Mouse (Mus musculus): ENCODE results near the gene Cfap46. TPM values are rescaled to one million over a fixed set of nuclear protein-coding genes. Genes with fewer than 3 reads are reported as not detected.

The Cfap46 gene
- polyA plus RNA-seq (2012; rRNA removed) (0.31 and 0.44 TPM in 2 replicates), polyA plus RNA-seq (2014; fragmentation: Nextera tagmentation; extraction: Ambion mirVana) (0.17 and 0.19 TPM in 2 replicates)

DNA sequence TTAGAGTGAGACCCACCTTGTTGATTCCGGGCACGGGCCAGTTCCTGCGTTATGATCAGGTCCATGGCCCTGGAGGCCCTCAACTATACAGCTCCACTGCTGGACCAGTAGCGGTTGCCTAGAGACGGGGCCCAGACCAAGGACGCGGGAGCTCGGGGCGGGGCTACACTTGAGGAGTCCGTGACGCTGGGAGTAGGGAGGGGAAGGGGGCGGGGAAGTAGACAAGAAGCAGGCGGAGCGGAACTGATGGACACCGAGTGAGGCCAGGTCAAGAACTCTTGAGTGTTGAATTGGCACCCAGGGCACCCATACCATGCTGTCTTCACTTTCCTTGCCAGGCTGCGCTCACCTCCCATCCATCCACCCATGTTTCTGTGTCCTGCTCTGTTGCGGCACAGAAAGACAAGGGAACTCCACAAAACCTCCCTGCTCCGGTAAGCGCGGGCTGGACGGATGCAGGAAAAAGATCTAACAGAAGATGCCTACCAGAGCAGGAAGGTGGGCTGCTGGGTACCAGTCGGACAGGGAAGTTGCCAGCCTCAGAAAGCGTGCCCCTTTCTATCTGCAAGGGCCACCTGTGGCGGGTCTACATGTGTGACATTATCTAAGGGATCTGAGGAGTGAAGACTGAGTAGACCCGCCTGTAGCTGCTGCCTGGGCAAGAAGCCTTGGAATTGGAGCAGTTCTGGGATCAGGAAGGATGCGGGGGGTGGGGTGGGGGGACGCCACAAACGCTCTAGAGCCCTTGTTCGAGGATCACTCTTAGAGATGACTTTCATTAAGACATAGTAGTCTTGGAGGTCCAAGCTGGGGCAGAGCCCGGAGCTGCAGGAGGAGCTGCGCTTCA is at the start of gene Cfap46:
TSS of gene Cfap46 (minus strand) at position 112 of the 847 bp plus-strand sequence.
- ATAC-seq (ENCODE audit: low FRiP score, low read depth) (peak; percentile 86), DNase-seq (ENCODE audit: low spot score) (peak; percentile 80)
- H3K4me1 ChIP-seq (ENCODE audit: control insufficient read depth, insufficient read depth, low read length): no peaks in the 10 kb centered on the region
- peak within 1 kb of the TSS; percentile 53 for H3K4me3 ChIP-seq (replicated peaks; ENCODE audit: low read length)
- H3K4me2 ChIP-seq (replicated peaks; ENCODE audit: low read depth, low read length, severe bottlenecking): peak within 1 kb of the TSS; percentile 92
- no peak within 1 kb of the TSS for H3K27ac ChIP-seq (replicated peaks; ENCODE audit: low read depth, low read length)
- WGBS: under 1% methylated on average over 31 of the region's 31 CpGs
- TF ChIP-seq POLR2A (IDR thresholded peaks at IDR 0.05; ENCODE audit: borderline replicate concordance, extremely low read depth, insufficient read depth, insufficient read length): no peak
- H3K9ac ChIP-seq (ENCODE audit: low read depth, low read length, severe bottlenecking): peak within 1 kb of the TSS; percentile 56
- no peaks in the 10 kb centered on the region for H3K36me3 ChIP-seq (ENCODE audit: control insufficient read depth, insufficient read depth, low read length)
- no peaks in the 10 kb centered on the region for H3K9me3 ChIP-seq (ENCODE audit: control insufficient read depth, low read length)
- H3K27me3 ChIP-seq (ENCODE audit: control insufficient read depth, insufficient read depth, low read length): no peaks in the 10 kb centered on the region

DNA sequence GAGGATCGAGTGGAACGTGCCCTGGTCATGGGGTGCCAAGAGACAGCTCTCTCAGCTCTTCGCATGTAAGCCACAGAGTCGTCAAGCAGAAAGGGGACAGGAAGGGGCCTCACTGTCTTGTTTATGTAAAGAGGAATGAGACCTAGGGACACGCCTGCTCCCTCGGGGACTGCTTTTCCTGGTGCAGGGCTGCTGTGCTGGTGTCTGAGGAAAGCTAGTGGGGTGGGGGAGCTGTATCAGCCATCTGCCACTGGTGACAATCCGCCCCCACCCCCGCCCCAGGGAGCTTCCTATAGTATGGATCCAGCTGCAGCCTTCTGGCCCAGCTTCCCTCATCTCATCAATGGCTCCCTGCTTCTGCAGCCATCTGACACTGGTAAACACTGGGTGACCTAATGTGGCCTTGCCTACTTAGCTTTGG is 47.7 kb upstream of the Cfap46 start:
- Histone ChIP-seq H3K9ac (ENCODE audit: low read depth, low read length, severe bottlenecking) (no peak overlapping the region), H3K9me3 (ENCODE audit: control insufficient read depth, low read length) (no peaks in the 10 kb centered on the region), H3K4me2 (replicated peaks; ENCODE audit: low read depth, low read length, severe bottlenecking) (no peak overlapping the region), H3K27me3 (ENCODE audit: control insufficient read depth, insufficient read depth, low read length) (no peaks in the 10 kb centered on the region), H3K36me3 (ENCODE audit: control insufficient read depth, insufficient read depth, low read length) (no peaks in the 10 kb centered on the region), H3K4me3 (replicated peaks; ENCODE audit: low read length) (no peak overlapping the region), H3K27ac (replicated peaks; ENCODE audit: low read depth, low read length) (no peak overlapping the region), H3K4me1 (ENCODE audit: control insufficient read depth, insufficient read depth, low read length) (no peaks in the 10 kb centered on the region)
- DNase-seq (ENCODE audit: low spot score): no peak
- ATAC-seq (ENCODE audit: low FRiP score, low read depth): no peak
- 33% methylated on average over 8 of the region's 8 CpGs for WGBS
- no peak for TF ChIP-seq POLR2A (IDR thresholded peaks at IDR 0.05; ENCODE audit: borderline replicate concordance, extremely low read depth, insufficient read depth, insufficient read length)

DNA sequence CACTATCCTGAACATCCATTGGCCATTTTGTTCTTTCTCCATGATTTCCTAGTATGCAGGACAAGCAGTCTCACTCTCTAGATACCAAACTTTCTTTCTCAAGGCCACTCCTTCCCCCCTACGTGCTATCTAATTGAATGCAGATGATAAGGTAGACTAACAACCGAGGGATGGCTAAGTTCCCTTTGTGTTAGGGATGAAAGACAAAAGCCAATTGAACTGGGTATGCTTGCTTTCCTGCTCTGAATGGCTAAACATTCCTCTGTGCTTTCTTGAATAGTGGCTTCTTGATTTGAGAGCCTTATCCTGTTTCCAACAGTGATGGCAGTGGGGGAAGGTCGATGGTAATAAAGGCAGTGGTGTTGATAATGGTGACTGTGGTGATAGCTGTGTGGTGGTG is 43.5 kb upstream of the Cfap46 start:
- Histone ChIP-seq H3K9ac (ENCODE audit: low read depth, low read length, severe bottlenecking) (no peak overlapping the region), H3K4me3 (replicated peaks; ENCODE audit: low read length) (no peak overlapping the region), H3K36me3 (ENCODE audit: control insufficient read depth, insufficient read depth, low read length) (no peaks in the 10 kb centered on the region), H3K4me2 (replicated peaks; ENCODE audit: low read depth, low read length, severe bottlenecking) (no peak overlapping the region), H3K9me3 (ENCODE audit: control insufficient read depth, low read length) (no peaks in the 10 kb centered on the region), H3K27me3 (ENCODE audit: control insufficient read depth, insufficient read depth, low read length) (no peaks in the 10 kb centered on the region), H3K27ac (replicated peaks; ENCODE audit: low read depth, low read length) (no peak overlapping the region), H3K4me1 (ENCODE audit: control insufficient read depth, insufficient read depth, low read length) (no peaks in the 10 kb centered on the region)
- TF ChIP-seq POLR2A (IDR thresholded peaks at IDR 0.05; ENCODE audit: borderline replicate concordance, extremely low read depth, insufficient read depth, insufficient read length): no peak
- WGBS: 43% methylated on average over 3 of the region's 3 CpGs
- ATAC-seq (ENCODE audit: low FRiP score, low read depth) (no peak), DNase-seq (ENCODE audit: low spot score) (no peak)

GRCm38 (mm10) chr7:139725641-139726040 is 42.0 kb upstream of the Cfap46 start:
- H3K4me1 ChIP-seq (ENCODE audit: control insufficient read depth, insufficient read depth, low read length): no peaks in the 10 kb centered on the region
- WGBS: 26% methylated on average over 1 of the region's 1 CpGs
- H3K36me3 ChIP-seq (ENCODE audit: control insufficient read depth, insufficient read depth, low read length): no peaks in the 10 kb centered on the region
- no peak overlapping the region for H3K4me2 ChIP-seq (replicated peaks; ENCODE audit: low read depth, low read length, severe bottlenecking)
- DNase-seq (ENCODE audit: low spot score) (no peak), ATAC-seq (ENCODE audit: low FRiP score, low read depth) (no peak)
- H3K9ac ChIP-seq (ENCODE audit: low read depth, low read length, severe bottlenecking): no peak overlapping the region
- H3K9me3 ChIP-seq (ENCODE audit: control insufficient read depth, low read length): no peaks in the 10 kb centered on the region
- TF ChIP-seq POLR2A (IDR thresholded peaks at IDR 0.05; ENCODE audit: borderline replicate concordance, extremely low read depth, insufficient read depth, insufficient read length): no peak
- no peaks in the 10 kb centered on the region for H3K27me3 ChIP-seq (ENCODE audit: control insufficient read depth, insufficient read depth, low read length)
- H3K27ac ChIP-seq (replicated peaks; ENCODE audit: low read depth, low read length): no peak overlapping the region
- H3K4me3 ChIP-seq (replicated peaks; ENCODE audit: low read length): no peak overlapping the region

GRCm38 (mm10) chr7:139723986-139724385 is 40.4 kb upstream of the Cfap46 start:
- TF ChIP-seq POLR2A (IDR thresholded peaks at IDR 0.05; ENCODE audit: borderline replicate concordance, extremely low read depth, insufficient read depth, insufficient read length): no peak
- Histone ChIP-seq H3K36me3 (ENCODE audit: control insufficient read depth, insufficient read depth, low read length) (no peaks in the 10 kb centered on the region), H3K9me3 (ENCODE audit: control insufficient read depth, low read length) (no peaks in the 10 kb centered on the region), H3K9ac (ENCODE audit: low read depth, low read length, severe bottlenecking) (no peak overlapping the region), H3K4me1 (ENCODE audit: control insufficient read depth, insufficient read depth, low read length) (no peaks in the 10 kb centered on the region), H3K27me3 (ENCODE audit: control insufficient read depth, insufficient read depth, low read length) (no peaks in the 10 kb centered on the region), H3K4me3 (replicated peaks; ENCODE audit: low read length) (no peak overlapping the region), H3K4me2 (replicated peaks; ENCODE audit: low read depth, low read length, severe bottlenecking) (no peak overlapping the region), H3K27ac (replicated peaks; ENCODE audit: low read depth, low read length) (no peak overlapping the region)
- ATAC-seq (ENCODE audit: low FRiP score, low read depth): no peak
- DNase-seq (ENCODE audit: low spot score): no peak
- 89% methylated on average over 4 of the region's 4 CpGs for WGBS
